ENCODE assay signal across 16 mouse cellular contexts in genomic region chr10:23252180-23252579, GRCm38 (mm10).
"Had no signal": no experiment of that assay in that cellular context is flagged by ENCODE, and none has a peak within 500 bp of the region (broad histone marks: within the 10 kb centered on the region; RNA-seq: fewer than 3 reads in every experiment).

No protein-coding gene starts in this region.

- H3K4me1 ChIP-seq: limb, embryonic 15.5 days; midbrain, embryonic 10.5 days; midbrain, embryonic 13.5 days had no signal

- DNase-seq: kidney, adult 8-10 months; left cerebral cortex, postnatal 4 days; liver, postnatal 0 days; lung, embryonic 14.5 days; thymus, adult 18-20 months; thymus, postnatal 36 days had no signal

- H3K4me3 ChIP-seq: limb, embryonic 12.5 days; limb, embryonic 15.5 days; midbrain, embryonic 10.5 days; midbrain, embryonic 13.5 days had no signal

- H3K4me2 ChIP-seq: limb, embryonic 12.5 days; limb, embryonic 15.5 days; liver, embryonic 11.5 days; lung, embryonic 14.5 days; midbrain, embryonic 13.5 days had no signal

- ATAC-seq: intestine, postnatal 0 days; liver, postnatal 0 days; lung, postnatal 0 days; midbrain, embryonic 13.5 days; midbrain, embryonic 16.5 days had no signal

- H3K9me3 ChIP-seq: limb, embryonic 12.5 days; limb, embryonic 15.5 days; midbrain, embryonic 10.5 days; midbrain, embryonic 13.5 days had no signal

- H3K27me3 ChIP-seq: limb, embryonic 12.5 days; limb, embryonic 15.5 days; midbrain, embryonic 13.5 days had no signal

- H3K9ac ChIP-seq: limb, embryonic 12.5 days; limb, embryonic 15.5 days; liver, embryonic 14.5 days; liver, postnatal 0 days; lung, embryonic 14.5 days; midbrain, embryonic 13.5 days had no signal

- H3K27ac ChIP-seq: limb, embryonic 12.5 days; limb, embryonic 15.5 days; liver, embryonic 14.5 days; macrophage; midbrain, embryonic 10.5 days; midbrain, embryonic 13.5 days had no signal

- H3K36me3 ChIP-seq: limb, embryonic 12.5 days; limb, embryonic 15.5 days; midbrain, embryonic 10.5 days; midbrain, embryonic 13.5 days had no signal
